Mouse (Mus musculus) liver, postnatal 0 days (tissue): ENCODE data around the gene Usp39. TPM values are rescaled to one million over a fixed set of nuclear protein-coding genes. Genes with fewer than 3 reads are reported as not detected.

Experiments
- ATAC-seq: fragments of 200-750 bp; cut with Nextera tagmentation; 2 replicates; pipeline ENCODE4 v1.8.0; 2017; ENCODE audit warnings: mild to moderate bottlenecking, moderate library complexity
- DNase-seq: peaks from one replicate; pipeline ENCODE4 v3.0.0-alpha.2; 2016
- H3K27ac ChIP-seq: fragments of 300-500 bp; sonication (generic); 2 replicates; pipeline ENCODE4 v1.5.1; 2014; ENCODE audit warnings: antibody characterized with exemption, moderate library complexity, mild to moderate bottlenecking, low read depth
- H3K27me3 ChIP-seq: fragments of 300-500 bp; sonication (generic); 2 replicates; pipeline ENCODE4 v1.6.1; 2014; ENCODE audit warnings: low read length, control low read depth, mixed read lengths; ENCODE audit not compliant: insufficient read depth
- H3K36me3 ChIP-seq: fragments of 300-500 bp; sonication (generic); replicated peaks from 2 replicates; pipeline ENCODE4 v1.6.1; 2014; ENCODE audit warnings: mild to moderate bottlenecking, control low read depth, low read length, moderate library complexity, mixed read lengths; ENCODE audit not compliant: insufficient read depth
- H3K4me1 ChIP-seq: fragments of 300-500 bp; sonication (generic); 2 replicates; pipeline ENCODE4 v1.6.1; 2014; ENCODE audit warnings: antibody characterized with exemption, mild to moderate bottlenecking, control low read depth; ENCODE audit not compliant: insufficient read depth
- H3K4me2 ChIP-seq: fragments of 300-500 bp; sonication (generic); 2 replicates; pipeline ENCODE4 v1.6.1; 2014; ENCODE audit warnings: low read depth, mild to moderate bottlenecking, low read length, moderate library complexity, mixed read lengths
- H3K4me3 ChIP-seq: fragments of 300-500 bp; sonication (generic); 2 replicates; pipeline ENCODE4 v1.5.1; 2014; ENCODE audit warnings: low read depth, low read length
- H3K9ac ChIP-seq: fragments of 300-500 bp; sonication (generic); replicated peaks from 2 replicates; pipeline ENCODE4 v1.6.1; 2014; ENCODE audit warnings: mild to moderate bottlenecking, moderate library complexity
- H3K9me3 ChIP-seq: fragments of 300-500 bp; sonication (generic); 2 replicates; pipeline ENCODE4 v1.6.1; 2016; ENCODE audit warnings: mild to moderate bottlenecking, control low read depth, low read length, mixed read lengths
- CTCF ChIP-seq: sonication (generic); IDR thresholded peaks from 2 replicates; pipeline ENCODE4 v1.5.1; 2016; ENCODE audit warnings: antibody characterized with exemption, low read depth
- EP300 ChIP-seq: IDR thresholded peaks from 2 replicates; pipeline ENCODE4 v1.6.1; 2016; ENCODE audit warnings: antibody characterized with exemption, low read depth, mild to moderate bottlenecking
- WGBS: fragments of 180-500 bp; shearing (Covaris S2); extraction: QIAGEN DNeasy Blood & Tissue Kit; methylation state at CpG from one replicate; pipeline ENCODE4 v1.1.7; 2014; ENCODE audit not compliant: insufficient replicate concordance; 5-methylcytosine and 5-hydroxymethylcytosine counted together
- polyA plus RNA-seq: library from polyadenylated mRNA; unstranded; fragments of >200 nt; fragmentation: Nextera tagmentation; extraction: Ambion mirVana; gene quantifications from 2 replicates; pipeline ENCODE4 v1.2.1, GENCODE M21; 2015

Usp39 gene
- polyA plus RNA-seq, 1 experiment from 2014 or later: 21.7 TPM

GRCm38 (mm10) chr6:72358086-72358764, 13.2 kb upstream of the Usp39 start:
- Histone ChIP-seq H3K27ac (no peak overlapping the region), H3K9ac (no peak overlapping the region), H3K4me1 (peaks cover 51% of the 10 kb centered on the region), H3K27me3 (peaks cover 7% of the 10 kb centered on the region), H3K4me2 (peak overlapping the region; percentile 91), H3K4me3 (no peak overlapping the region), H3K9me3 (no peaks in the 10 kb centered on the region), H3K36me3 (peaks cover 41% of the 10 kb centered on the region)
- DNase-seq (no peak), ATAC-seq (no peak)
- 74% methylated on average over 10 of the region's 10 CpGs for WGBS
- TF ChIP-seq CTCF: no peak
- no peak for TF ChIP-seq EP300

GRCm38 (mm10) chr6:72357164-72358079, 12.4 kb upstream of the Usp39 start:
- H3K4me1 ChIP-seq: peaks cover 51% of the 10 kb centered on the region
- H3K9ac ChIP-seq: no peak overlapping the region
- no peak overlapping the region for H3K4me3 ChIP-seq
- 65% methylated on average over 5 of the region's 5 CpGs for WGBS
- DNase-seq: no peak
- peaks cover 7% of the 10 kb centered on the region for H3K27me3 ChIP-seq
- H3K9me3 ChIP-seq: no peaks in the 10 kb centered on the region
- H3K36me3 ChIP-seq: peaks cover 41% of the 10 kb centered on the region
- ATAC-seq: no peak
- TF ChIP-seq EP300: peak; percentile 82
- TF ChIP-seq CTCF: no peak
- no peak overlapping the region for H3K27ac ChIP-seq
- H3K4me2 ChIP-seq: peak overlapping the region; percentile 91

- H3K27me3 ChIP-seq: peaks cover 7% of the 10 kb centered on the region
- H3K9ac ChIP-seq: peak overlapping the region; percentile 61
- H3K4me1 ChIP-seq: peaks cover 54% of the 10 kb centered on the region
- ATAC-seq (peak; percentile 24), DNase-seq (no peak)
- H3K4me3 ChIP-seq: peak overlapping the region; percentile 69
- H3K36me3 ChIP-seq: peaks cover 45% of the 10 kb centered on the region
- TF ChIP-seq CTCF (no peak), EP300 (no peak)
- 54% methylated on average over 6 of the region's 8 CpGs for WGBS
- no peaks in the 10 kb centered on the region for H3K9me3 ChIP-seq
- peak overlapping the region; percentile 91 for H3K4me2 ChIP-seq
- H3K27ac ChIP-seq: peak overlapping the region; percentile 68
These were observed 11.1 kb upstream of the Usp39 start for GRCm38 (mm10) chr6:72356001-72356532.

- Histone ChIP-seq H3K27ac (peak within 1 kb of the TSS; percentile 68), H3K4me2 (peak within 1 kb of the TSS; percentile 91), H3K9me3 (no peaks in the 10 kb centered on the region), H3K36me3 (peaks cover 47% of the 10 kb centered on the region), H3K4me3 (peak within 1 kb of the TSS; percentile 69), H3K9ac (peak within 1 kb of the TSS; percentile 61), H3K4me1 (peaks cover 54% of the 10 kb centered on the region), H3K27me3 (peaks cover 7% of the 10 kb centered on the region)
- TF ChIP-seq CTCF: peak; percentile 46
- no peak for TF ChIP-seq EP300
- ATAC-seq: peak; percentile 88
- DNase-seq: peak; percentile 85
- WGBS: under 1% methylated on average over 69 of the region's 71 CpGs
These were observed 10.3 kb upstream of the Usp39 start, which contains the start of gene Tmem150a for GRCm38 (mm10) chr6:72355066-72355911. Tmem150a (plus strand) TSS chr6:72355447.

GRCm38 (mm10) chr6:72354025-72354424, 9.0 kb upstream of the Usp39 start:
- peaks cover 59% of the 10 kb centered on the region for H3K4me1 ChIP-seq
- H3K27ac ChIP-seq: peak overlapping the region; percentile 68

More at GRCm38 (mm10) chr6:72354025-72354424, 9.0 kb upstream of the Usp39 start:
- Histone ChIP-seq H3K9me3 (no peaks in the 10 kb centered on the region), H3K4me2 (peak overlapping the region; percentile 91; the same call in 1 of the 2 replicates), H3K36me3 (peaks cover 40% of the 10 kb centered on the region), H3K9ac (no peak overlapping the region), H3K4me3 (no peak overlapping the region), H3K27me3 (peaks cover 7% of the 10 kb centered on the region)
- no peak for TF ChIP-seq CTCF
- 70% methylated on average over 1 of the region's 1 CpGs for WGBS
- DNase-seq (no peak), ATAC-seq (no peak)
